Mouse (Mus musculus): ENCODE data around the gene Susd2. TPM values are rescaled to one million over a fixed set of nuclear protein-coding genes. Genes with fewer than 3 reads are reported as not detected.

The Susd2 gene
- polyA plus RNA-seq, 1 experiment from 2014 or later: 10.9 TPM

GRCm38 (mm10) chr10:75650306-75650902, 6.6 kb upstream of the Susd2 start:
- no peaks in the 10 kb centered on the region for H3K9me3 ChIP-seq
- H3K4me1 ChIP-seq: peaks cover 7% of the 10 kb centered on the region; the same call in 1 of the 2 replicates
- H3K36me3 ChIP-seq: peaks cover 92% of the 10 kb centered on the region
- no peak overlapping the region for H3K4me2 ChIP-seq
- WGBS: 88% methylated on average over 6 of the region's 6 CpGs
- no peak for ATAC-seq (ENCODE audit: insufficient number of reproducible peaks, low FRiP score, low TSS enrichment, low read depth)
- no peaks in the 10 kb centered on the region for H3K27me3 ChIP-seq
- H3K27ac ChIP-seq: no peak overlapping the region
- H3K9ac ChIP-seq: no peak overlapping the region
- no peak overlapping the region for H3K4me3 ChIP-seq

- H3K27me3 ChIP-seq: no peaks in the 10 kb centered on the region
- peaks cover 83% of the 10 kb centered on the region for H3K36me3 ChIP-seq
- no peak overlapping the region for H3K4me2 ChIP-seq
- H3K4me3 ChIP-seq: no peak overlapping the region
- H3K27ac ChIP-seq: no peak overlapping the region
- H3K9ac ChIP-seq: no peak overlapping the region
- no peak for ATAC-seq (ENCODE audit: insufficient number of reproducible peaks, low FRiP score, low TSS enrichment, low read depth)
- 97% methylated on average over 4 of the region's 4 CpGs for WGBS
- H3K4me1 ChIP-seq: peaks cover 7% of the 10 kb centered on the region; the same call in 1 of the 2 replicates
- H3K9me3 ChIP-seq: no peaks in the 10 kb centered on the region
These were observed 5.7 kb upstream of the Susd2 start for GRCm38 (mm10) chr10:75649406-75649995.

- no peak for ATAC-seq (ENCODE audit: insufficient number of reproducible peaks, low FRiP score, low TSS enrichment, low read depth)
- Histone ChIP-seq H3K27me3 (no peaks in the 10 kb centered on the region), H3K27ac (no peak overlapping the region), H3K36me3 (peaks cover 79% of the 10 kb centered on the region), H3K9ac (no peak overlapping the region), H3K9me3 (no peaks in the 10 kb centered on the region), H3K4me2 (no peak overlapping the region), H3K4me3 (no peak overlapping the region), H3K4me1 (peaks cover 8% of the 10 kb centered on the region; the same call in 1 of the 2 replicates)
- 91% methylated on average over 7 of the region's 7 CpGs for WGBS
These were observed 5.2 kb upstream of the Susd2 start for GRCm38 (mm10) chr10:75649001-75649400.

GRCm38 (mm10) chr10:75648091-75648490, 4.3 kb upstream of the Susd2 start:
- Histone ChIP-seq H3K36me3 (peaks cover 70% of the 10 kb centered on the region), H3K27ac (no peak overlapping the region), H3K4me2 (no peak overlapping the region), H3K27me3 (no peaks in the 10 kb centered on the region), H3K9ac (no peak overlapping the region), H3K4me3 (no peak overlapping the region), H3K4me1 (peaks cover 18% of the 10 kb centered on the region), H3K9me3 (no peaks in the 10 kb centered on the region)
- 89% methylated on average over 6 of the region's 6 CpGs for WGBS
- ATAC-seq (ENCODE audit: insufficient number of reproducible peaks, low FRiP score, low TSS enrichment, low read depth): no peak

GRCm38 (mm10) chr10:75647362-75647761, 3.6 kb upstream of the Susd2 start:
- Histone ChIP-seq H3K4me1 (peaks cover 24% of the 10 kb centered on the region), H3K27me3 (no peaks in the 10 kb centered on the region), H3K4me3 (no peak overlapping the region), H3K36me3 (peaks cover 62% of the 10 kb centered on the region), H3K9ac (no peak overlapping the region), H3K9me3 (no peaks in the 10 kb centered on the region), H3K4me2 (no peak overlapping the region), H3K27ac (peak overlapping the region; percentile 24; the same call in 1 of the 2 replicates)
- WGBS: 76% methylated on average over 3 of the region's 3 CpGs
- no peak for ATAC-seq (ENCODE audit: insufficient number of reproducible peaks, low FRiP score, low TSS enrichment, low read depth)

GRCm38 (mm10) chr10:75646406-75646805, 2.6 kb upstream of the Susd2 start:
- H3K27ac ChIP-seq: 0 out of 2 replicates have a peak overlapping the region, but pooled peaks have one; percentile 24
- no peak overlapping the region for H3K9ac ChIP-seq
- no peaks in the 10 kb centered on the region for H3K27me3 ChIP-seq
- no peak overlapping the region for H3K4me2 ChIP-seq
- H3K4me3 ChIP-seq: no peak overlapping the region
- H3K36me3 ChIP-seq: peaks cover 53% of the 10 kb centered on the region
- WGBS: 92% methylated on average over 6 of the region's 6 CpGs
- H3K9me3 ChIP-seq: no peaks in the 10 kb centered on the region
- peaks cover 24% of the 10 kb centered on the region for H3K4me1 ChIP-seq
- no peak for ATAC-seq (ENCODE audit: insufficient number of reproducible peaks, low FRiP score, low TSS enrichment, low read depth)

- no peak overlapping the region for H3K4me2 ChIP-seq
- H3K27me3 ChIP-seq: no peaks in the 10 kb centered on the region
- no peak for ATAC-seq (ENCODE audit: insufficient number of reproducible peaks, low FRiP score, low TSS enrichment, low read depth)
- H3K9ac ChIP-seq: no peak overlapping the region
- no peak overlapping the region for H3K4me3 ChIP-seq
- H3K27ac ChIP-seq: no peak overlapping the region
- peaks cover 24% of the 10 kb centered on the region for H3K4me1 ChIP-seq
- H3K36me3 ChIP-seq: peaks cover 45% of the 10 kb centered on the region
- no peaks in the 10 kb centered on the region for H3K9me3 ChIP-seq
- 89% methylated on average over 8 of the region's 8 CpGs for WGBS
These were observed 1.8 kb upstream of the Susd2 start for GRCm38 (mm10) chr10:75645616-75646015.

- no peak overlapping the region for H3K4me3 ChIP-seq
- no peaks in the 10 kb centered on the region for H3K27me3 ChIP-seq
- 82% methylated on average over 2 of the region's 2 CpGs for WGBS
- no peak overlapping the region for H3K27ac ChIP-seq
- H3K4me2 ChIP-seq: no peak overlapping the region
- H3K9ac ChIP-seq: 0 out of 2 replicates have a peak overlapping the region, but pooled peaks have one; percentile 1
- no peak for ATAC-seq (ENCODE audit: insufficient number of reproducible peaks, low FRiP score, low TSS enrichment, low read depth)
- H3K4me1 ChIP-seq: peaks cover 24% of the 10 kb centered on the region
- no peaks in the 10 kb centered on the region for H3K9me3 ChIP-seq
- H3K36me3 ChIP-seq: peaks cover 21% of the 10 kb centered on the region
These were observed 917 bp downstream of the Susd2 start for GRCm38 (mm10) chr10:75642891-75643290.

- Histone ChIP-seq H3K4me1 (peaks cover 19% of the 10 kb centered on the region), H3K9ac (no peak overlapping the region), H3K27me3 (no peaks in the 10 kb centered on the region), H3K4me3 (no peak overlapping the region), H3K9me3 (no peaks in the 10 kb centered on the region), H3K36me3 (peaks cover 16% of the 10 kb centered on the region), H3K4me2 (no peak overlapping the region), H3K27ac (no peak overlapping the region)
- 82% methylated on average over 9 of the region's 9 CpGs for WGBS
- ATAC-seq (ENCODE audit: insufficient number of reproducible peaks, low FRiP score, low TSS enrichment, low read depth): no peak
These were observed 1.4 kb downstream of the Susd2 start for GRCm38 (mm10) chr10:75642436-75642835.

GRCm38 (mm10) chr10:75641721-75642222, 2.0 kb downstream of the Susd2 start:
- peaks cover 17% of the 10 kb centered on the region for H3K4me1 ChIP-seq
- peaks cover 10% of the 10 kb centered on the region for H3K36me3 ChIP-seq
- ATAC-seq (ENCODE audit: insufficient number of reproducible peaks, low FRiP score, low TSS enrichment, low read depth): no peak
- no peak overlapping the region for H3K4me3 ChIP-seq
- WGBS: 82% methylated on average over 7 of the region's 7 CpGs
- H3K9ac ChIP-seq: no peak overlapping the region
- no peaks in the 10 kb centered on the region for H3K9me3 ChIP-seq
- no peak overlapping the region for H3K4me2 ChIP-seq
- no peak overlapping the region; the same call in 1 of the 2 replicates for H3K27ac ChIP-seq
- H3K27me3 ChIP-seq: no peaks in the 10 kb centered on the region

- Histone ChIP-seq H3K9me3 (no peaks in the 10 kb centered on the region), H3K9ac (no peak overlapping the region), H3K4me1 (peaks cover 9% of the 10 kb centered on the region; the same call in 1 of the 2 replicates), H3K27me3 (no peaks in the 10 kb centered on the region), H3K4me2 (no peak overlapping the region), H3K27ac (no peak overlapping the region), H3K36me3 (no peaks in the 10 kb centered on the region), H3K4me3 (no peak overlapping the region)
- ATAC-seq (ENCODE audit: insufficient number of reproducible peaks, low FRiP score, low TSS enrichment, low read depth): no peak
- WGBS: 85% methylated on average over 11 of the region's 11 CpGs
These were observed 6.1 kb downstream of the Susd2 start for GRCm38 (mm10) chr10:75637711-75638110.

- no peaks in the 10 kb centered on the region for H3K27me3 ChIP-seq
- no peaks in the 10 kb centered on the region for H3K9me3 ChIP-seq
- no peak overlapping the region for H3K9ac ChIP-seq
- WGBS: 84% methylated on average over 12 of the region's 12 CpGs
- ATAC-seq (ENCODE audit: insufficient number of reproducible peaks, low FRiP score, low TSS enrichment, low read depth): no peak
- no peak overlapping the region for H3K4me2 ChIP-seq
- peaks cover 6% of the 10 kb centered on the region; the same call in 1 of the 2 replicates for H3K4me1 ChIP-seq
- H3K27ac ChIP-seq: no peak overlapping the region
- no peak overlapping the region for H3K4me3 ChIP-seq
- H3K36me3 ChIP-seq: no peaks in the 10 kb centered on the region
These were observed 7.6 kb downstream of the Susd2 start for GRCm38 (mm10) chr10:75636084-75636786.

Data from limb, embryonic 15.5 days (tissue).